Mouse (Mus musculus): ENCODE results near the gene Tmem255b.

- TF ChIP-seq CTCF (IDR thresholded peaks at IDR 0.05; ENCODE audit: borderline replicate concordance, insufficient read depth, low read depth, low read length), result no peak
- TF ChIP-seq POLR2A (IDR thresholded peaks at IDR 0.05; ENCODE audit: borderline replicate concordance, insufficient read depth, low read length), result no peak
Measured at GRCm38 (mm10) chr8:13481596-13481995, 46.6 kb downstream of the Tmem255b start.
